Mouse (Mus musculus) liver, postnatal 0 days (tissue): Measurements from ENCODE around the gene Tex14. TPM values are rescaled to one million over a fixed set of nuclear protein-coding genes. Genes with fewer than 3 reads are reported as not detected.

Experiments used
- ATAC-seq: fragments of 200-750 bp; cut with Nextera tagmentation; 2 replicates; pipeline ENCODE4 v1.8.0; 2017; ENCODE audit warnings: mild to moderate bottlenecking, moderate library complexity
- DNase-seq: peaks from one replicate; pipeline ENCODE4 v3.0.0-alpha.2; 2016
- H3K27ac ChIP-seq: fragments of 300-500 bp; sonication (generic); 2 replicates; pipeline ENCODE4 v1.5.1; 2014; ENCODE audit warnings: antibody characterized with exemption, moderate library complexity, mild to moderate bottlenecking, low read depth
- H3K27me3 ChIP-seq: fragments of 300-500 bp; sonication (generic); 2 replicates; pipeline ENCODE4 v1.6.1; 2014; ENCODE audit warnings: low read length, control low read depth, mixed read lengths; ENCODE audit not compliant: insufficient read depth
- H3K36me3 ChIP-seq: fragments of 300-500 bp; sonication (generic); replicated peaks from 2 replicates; pipeline ENCODE4 v1.6.1; 2014; ENCODE audit warnings: mild to moderate bottlenecking, control low read depth, low read length, moderate library complexity, mixed read lengths; ENCODE audit not compliant: insufficient read depth
- H3K4me1 ChIP-seq: fragments of 300-500 bp; sonication (generic); 2 replicates; pipeline ENCODE4 v1.6.1; 2014; ENCODE audit warnings: antibody characterized with exemption, mild to moderate bottlenecking, control low read depth; ENCODE audit not compliant: insufficient read depth
- H3K4me2 ChIP-seq: fragments of 300-500 bp; sonication (generic); 2 replicates; pipeline ENCODE4 v1.6.1; 2014; ENCODE audit warnings: low read depth, mild to moderate bottlenecking, low read length, moderate library complexity, mixed read lengths
- H3K4me3 ChIP-seq: fragments of 300-500 bp; sonication (generic); 2 replicates; pipeline ENCODE4 v1.5.1; 2014; ENCODE audit warnings: low read depth, low read length
- H3K9ac ChIP-seq: fragments of 300-500 bp; sonication (generic); replicated peaks from 2 replicates; pipeline ENCODE4 v1.6.1; 2014; ENCODE audit warnings: mild to moderate bottlenecking, moderate library complexity
- H3K9me3 ChIP-seq: fragments of 300-500 bp; sonication (generic); 2 replicates; pipeline ENCODE4 v1.6.1; 2016; ENCODE audit warnings: mild to moderate bottlenecking, control low read depth, low read length, mixed read lengths
- CTCF ChIP-seq: sonication (generic); IDR thresholded peaks from 2 replicates; pipeline ENCODE4 v1.5.1; 2016; ENCODE audit warnings: antibody characterized with exemption, low read depth
- EP300 ChIP-seq: IDR thresholded peaks from 2 replicates; pipeline ENCODE4 v1.6.1; 2016; ENCODE audit warnings: antibody characterized with exemption, low read depth, mild to moderate bottlenecking
- WGBS: fragments of 180-500 bp; shearing (Covaris S2); extraction: QIAGEN DNeasy Blood & Tissue Kit; methylation state at CpG from one replicate; pipeline ENCODE4 v1.1.7; 2014; ENCODE audit not compliant: insufficient replicate concordance; 5-methylcytosine and 5-hydroxymethylcytosine counted together
- polyA plus RNA-seq: library from polyadenylated mRNA; unstranded; fragments of >200 nt; fragmentation: Nextera tagmentation; extraction: Ambion mirVana; gene quantifications from 2 replicates; pipeline ENCODE4 v1.2.1, GENCODE M21; 2015

Tex14 gene
- polyA plus RNA-seq, 1 experiment from 2014 or later = not detected

GRCm38 (mm10) chr11:87488948-87489347, 84.1 kb downstream of the Tex14 start:
- H3K9me3 ChIP-seq = no peaks in the 10 kb centered on the region
- TF ChIP-seq EP300 (no peak), CTCF (no peak)
- H3K9ac ChIP-seq = no peak overlapping the region
- H3K36me3 ChIP-seq = no peaks in the 10 kb centered on the region
- H3K4me3 ChIP-seq = no peak overlapping the region
- ATAC-seq (no peak), DNase-seq (no peak)
- no peak overlapping the region for H3K4me2 ChIP-seq
- no peaks in the 10 kb centered on the region for H3K27me3 ChIP-seq
- H3K4me1 ChIP-seq = no peaks in the 10 kb centered on the region
- no peak overlapping the region for H3K27ac ChIP-seq
- WGBS = 80% methylated on average over 3 of the region's 3 CpGs

- H3K9me3 ChIP-seq = no peaks in the 10 kb centered on the region
- WGBS = 49% methylated on average over 5 of the region's 5 CpGs
- H3K4me3 ChIP-seq = no peak overlapping the region
- no peaks in the 10 kb centered on the region for H3K36me3 ChIP-seq
- DNase-seq = no peak
- no peak overlapping the region for H3K4me2 ChIP-seq
- ATAC-seq = no peak
- H3K27ac ChIP-seq = no peak overlapping the region
- H3K9ac ChIP-seq = no peak overlapping the region
- TF ChIP-seq EP300 = no peak
- peak; percentile 58 for TF ChIP-seq CTCF
- no peaks in the 10 kb centered on the region for H3K4me1 ChIP-seq
- H3K27me3 ChIP-seq = no peaks in the 10 kb centered on the region
These were observed 99.9 kb downstream of the Tex14 start for GRCm38 (mm10) chr11:87504690-87505214.

- H3K36me3 ChIP-seq = no peaks in the 10 kb centered on the region
- H3K9me3 ChIP-seq = no peaks in the 10 kb centered on the region
- H3K27ac ChIP-seq = no peak overlapping the region
- H3K9ac ChIP-seq = no peak overlapping the region
- TF ChIP-seq EP300 (no peak), CTCF (no peak)
- H3K4me3 ChIP-seq = no peak overlapping the region
- H3K27me3 ChIP-seq = no peaks in the 10 kb centered on the region
- no peak for DNase-seq
- no peak overlapping the region for H3K4me2 ChIP-seq
- no peaks in the 10 kb centered on the region for H3K4me1 ChIP-seq
- ATAC-seq = no peak
- 62% methylated on average over 3 of the region's 3 CpGs for WGBS
These were observed 101.6 kb downstream of the Tex14 start for GRCm38 (mm10) chr11:87506502-87506901.

GRCm38 (mm10) chr11:87507043-87507442, 102.2 kb downstream of the Tex14 start:
- Histone ChIP-seq H3K4me2 (no peak overlapping the region), H3K9ac (no peak overlapping the region), H3K27me3 (no peaks in the 10 kb centered on the region), H3K36me3 (no peaks in the 10 kb centered on the region), H3K27ac (no peak overlapping the region), H3K4me1 (no peaks in the 10 kb centered on the region), H3K4me3 (no peak overlapping the region), H3K9me3 (no peaks in the 10 kb centered on the region)
- DNase-seq (no peak), ATAC-seq (no peak)
- TF ChIP-seq CTCF (no peak), EP300 (no peak)

GRCm38 (mm10) chr11:87519260-87519659, 114.4 kb downstream of the Tex14 start:
- no peak overlapping the region for H3K4me3 ChIP-seq
- no peak overlapping the region for H3K4me2 ChIP-seq
- no peaks in the 10 kb centered on the region for H3K9me3 ChIP-seq
- TF ChIP-seq CTCF (peak; percentile 85), EP300 (no peak)
- no peak overlapping the region for H3K27ac ChIP-seq
- no peaks in the 10 kb centered on the region for H3K27me3 ChIP-seq
- DNase-seq (peak; percentile 41), ATAC-seq (peak; percentile 71)
- H3K4me1 ChIP-seq = no peaks in the 10 kb centered on the region
- no peak overlapping the region for H3K9ac ChIP-seq
- 1% methylated on average over 2 of the region's 2 CpGs for WGBS
- H3K36me3 ChIP-seq = no peaks in the 10 kb centered on the region

GRCm38 (mm10) chr11:87523466-87523865, 118.6 kb downstream of the Tex14 start:
- no peaks in the 10 kb centered on the region for H3K36me3 ChIP-seq
- H3K27me3 ChIP-seq = no peaks in the 10 kb centered on the region
- no peaks in the 10 kb centered on the region for H3K4me1 ChIP-seq
- H3K9ac ChIP-seq = no peak overlapping the region
- ATAC-seq (no peak), DNase-seq (no peak)
- H3K4me2 ChIP-seq = no peak overlapping the region
- no peak overlapping the region for H3K4me3 ChIP-seq
- H3K9me3 ChIP-seq = no peaks in the 10 kb centered on the region
- TF ChIP-seq CTCF (no peak), EP300 (no peak)
- H3K27ac ChIP-seq = no peak overlapping the region
- 51% methylated on average over 5 of the region's 5 CpGs for WGBS

GRCm38 (mm10) chr11:87523967-87524366, 119.1 kb downstream of the Tex14 start:
- Histone ChIP-seq H3K36me3 (no peaks in the 10 kb centered on the region), H3K4me3 (no peak overlapping the region), H3K4me2 (no peak overlapping the region), H3K9me3 (no peaks in the 10 kb centered on the region), H3K9ac (no peak overlapping the region), H3K27me3 (no peaks in the 10 kb centered on the region), H3K4me1 (no peaks in the 10 kb centered on the region), H3K27ac (no peak overlapping the region)
- ATAC-seq (no peak), DNase-seq (no peak)
- TF ChIP-seq EP300 (no peak), CTCF (no peak)
